Mouse (Mus musculus) right cerebral cortex, postnatal 25 days (tissue): ENCODE data around the gene Gcnt4.
A peak's percentile ranks its signal among the peaks of the same experiment; 100 is the strongest.

Experiments
- DNase-seq: peaks from one replicate; pipeline ENCODE4 v3.0.0; 2022

Gcnt4 gene

GRCm38 (mm10) chr13:96951880-96952279, 27.4 kb downstream of the Gcnt4 start:
- no peak for DNase-seq

GRCm38 (mm10) chr13:96956466-96956865, 32.0 kb downstream of the Gcnt4 start:
- DNase-seq = no peak

- no peak for DNase-seq
Observed at GRCm38 (mm10) chr13:96960019-96960418, 35.5 kb downstream of the Gcnt4 start.

- DNase-seq = peak; percentile 27
Observed at GRCm38 (mm10) chr13:96961366-96962157, 37.1 kb downstream of the Gcnt4 start.

GRCm38 (mm10) chr13:96962801-96963200, 38.3 kb downstream of the Gcnt4 start:
- no peak for DNase-seq

GRCm38 (mm10) chr13:96964981-96965380, 40.5 kb downstream of the Gcnt4 start:
- DNase-seq = no peak

- DNase-seq = no peak
Observed at GRCm38 (mm10) chr13:96966210-96967089, 42.0 kb downstream of the Gcnt4 start.

- no peak for DNase-seq
Observed at GRCm38 (mm10) chr13:96967091-96967490, 42.6 kb downstream of the Gcnt4 start.

GRCm38 (mm10) chr13:96967822-96968221, 43.3 kb downstream of the Gcnt4 start:
- DNase-seq = no peak

- DNase-seq = no peak
Observed at GRCm38 (mm10) chr13:96971076-96971475, 46.6 kb downstream of the Gcnt4 start.

GRCm38 (mm10) chr13:96971861-96972282, 47.4 kb downstream of the Gcnt4 start:
- DNase-seq = no peak

- DNase-seq = no peak
Observed at GRCm38 (mm10) chr13:96973318-96973717, 48.8 kb downstream of the Gcnt4 start.

- DNase-seq = no peak
Observed at GRCm38 (mm10) chr13:96976986-96977595, 52.6 kb downstream of the Gcnt4 start.

- no peak for DNase-seq
Observed at GRCm38 (mm10) chr13:96980561-96980960, 56.1 kb downstream of the Gcnt4 start.

GRCm38 (mm10) chr13:96983251-96984126, 59.0 kb downstream of the Gcnt4 start:
- no peak for DNase-seq

GRCm38 (mm10) chr13:96984688-96985087, 60.2 kb downstream of the Gcnt4 start:
- no peak for DNase-seq

GRCm38 (mm10) chr13:96985599-96986275, 61.2 kb downstream of the Gcnt4 start:
- DNase-seq = no peak

GRCm38 (mm10) chr13:96989129-96989528, 64.6 kb downstream of the Gcnt4 start:
- no peak for DNase-seq

GRCm38 (mm10) chr13:96990045-96990444, 65.6 kb downstream of the Gcnt4 start:
- no peak for DNase-seq

GRCm38 (mm10) chr13:96990561-96991265, 66.2 kb downstream of the Gcnt4 start:
- DNase-seq = no peak
